Mouse (Mus musculus) limb, embryonic 11.5 days (tissue): ENCODE measurements around the gene Pde6g. TPM values are rescaled to one million over a fixed set of nuclear protein-coding genes. Genes with fewer than 3 reads are reported as not detected.

Experiments
- ATAC-seq: fragments of 200-750 bp; cut with Nextera tagmentation; 2 replicates; pipeline ENCODE4 v1.8.0; 2017; ENCODE audit warnings: low read depth; ENCODE audit not compliant: insufficient number of reproducible peaks, low FRiP score, low TSS enrichment
- DNase-seq: peaks from one replicate; pipeline ENCODE4 v3.0.0-alpha.2; 2015; ENCODE audit warnings: low spot score
- H3K27ac ChIP-seq: fragments of 300-500 bp; sonication (generic); replicated peaks from 2 replicates; pipeline ENCODE4 v1.5.1; 2014; ENCODE audit warnings: low read depth, mild to moderate bottlenecking, low read length
- H3K27me3 ChIP-seq: fragments of 300-500 bp; sonication (generic); 2 replicates; pipeline ENCODE4 v1.6.1; 2014; ENCODE audit warnings: mild to moderate bottlenecking, low read length, mixed read lengths; ENCODE audit not compliant: control insufficient read depth, insufficient read depth
- H3K36me3 ChIP-seq: fragments of 300-500 bp; sonication (generic); 2 replicates; pipeline ENCODE4 v1.6.1; 2014; ENCODE audit warnings: mild to moderate bottlenecking, low read length, moderate library complexity, mixed read lengths; ENCODE audit not compliant: control insufficient read depth, insufficient read depth
- H3K4me1 ChIP-seq: fragments of 300-500 bp; sonication (generic); 2 replicates; pipeline ENCODE4 v1.6.1; 2014; ENCODE audit warnings: low read length, mixed read lengths; ENCODE audit not compliant: control insufficient read depth, insufficient read depth
- H3K4me2 ChIP-seq: fragments of 300-500 bp; sonication (generic); 2 replicates; pipeline ENCODE4 v1.6.1; 2014; ENCODE audit warnings: low read depth, mild to moderate bottlenecking, moderate library complexity; ENCODE audit not compliant: severe bottlenecking
- H3K4me3 ChIP-seq: fragments of 300-500 bp; sonication (generic); 2 replicates; pipeline ENCODE4 v1.5.1; 2014; ENCODE audit warnings: low read depth, low read length
- H3K9ac ChIP-seq: fragments of 300-500 bp; sonication (generic); 2 replicates; pipeline ENCODE4 v1.6.1; 2014; ENCODE audit warnings: mild to moderate bottlenecking, low read length
- H3K9me3 ChIP-seq: fragments of 300-500 bp; sonication (generic); 2 replicates; pipeline ENCODE4 v1.6.1; 2016; ENCODE audit warnings: low read length; ENCODE audit not compliant: control insufficient read depth
- WGBS: fragments of 180-500 bp; shearing (Covaris S2); extraction: QIAGEN DNeasy Blood & Tissue Kit; methylation state at CpG from one replicate; pipeline ENCODE4 v1.1.7; 2014; 5-methylcytosine and 5-hydroxymethylcytosine counted together
- polyA plus RNA-seq: library from polyadenylated mRNA; unstranded; fragments of >200 nt; fragmentation: Nextera tagmentation; extraction: Ambion mirVana; gene quantifications from 2 replicates; pipeline ENCODE4 v1.2.1, GENCODE M21; 2014

The Pde6g gene
- polyA plus RNA-seq, 1 experiment from 2014 or later = 0.19 TPM

DNA sequence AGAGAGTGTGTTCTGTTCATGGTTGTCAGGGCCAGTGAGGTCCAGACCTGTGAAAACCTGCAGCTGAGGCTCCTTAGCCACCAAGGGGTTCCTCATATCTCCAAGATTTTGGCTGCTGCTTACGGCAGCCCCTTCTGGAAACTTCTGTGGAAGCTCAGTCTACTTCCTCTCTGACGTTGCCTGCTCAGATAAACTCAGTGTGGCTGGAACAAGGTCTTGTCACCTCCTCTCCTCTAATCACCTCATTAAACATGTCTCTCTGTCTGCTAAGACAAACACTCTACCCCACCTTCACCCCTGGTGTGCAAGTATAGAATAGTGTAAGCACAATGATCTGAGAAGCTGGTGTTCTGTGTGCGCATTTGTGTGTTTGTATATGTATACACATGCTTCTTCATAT lies 7.8 kb downstream of the Pde6g start:
- H3K36me3 ChIP-seq = no peaks in the 10 kb centered on the region
- ATAC-seq = no peak
- no peaks in the 10 kb centered on the region for H3K9me3 ChIP-seq
- H3K27ac ChIP-seq = no peak overlapping the region
- WGBS = 65% methylated on average over 3 of the region's 3 CpGs
- H3K27me3 ChIP-seq = no peaks in the 10 kb centered on the region
- no peak overlapping the region for H3K4me2 ChIP-seq
- H3K4me1 ChIP-seq = no peaks in the 10 kb centered on the region
- no peak overlapping the region for H3K9ac ChIP-seq
- no peak overlapping the region for H3K4me3 ChIP-seq
- DNase-seq = no peak

- Histone ChIP-seq H3K36me3 (no peaks in the 10 kb centered on the region), H3K27ac (no peak overlapping the region), H3K9me3 (no peaks in the 10 kb centered on the region), H3K9ac (no peak overlapping the region), H3K4me2 (no peak overlapping the region), H3K27me3 (no peaks in the 10 kb centered on the region), H3K4me1 (no peaks in the 10 kb centered on the region), H3K4me3 (no peak overlapping the region)
- 72% methylated on average over 6 of the region's 6 CpGs for WGBS
- ATAC-seq (no peak), DNase-seq (no peak)
These were observed 9.2 kb downstream of the Pde6g start for GRCm38 (mm10) chr11:120444106-120444505.

GRCm38 (mm10) chr11:120442765-120443280 lies 10.5 kb downstream of the Pde6g start:
- WGBS = 85% methylated on average over 3 of the region's 3 CpGs
- H3K4me1 ChIP-seq = no peaks in the 10 kb centered on the region

DNA sequence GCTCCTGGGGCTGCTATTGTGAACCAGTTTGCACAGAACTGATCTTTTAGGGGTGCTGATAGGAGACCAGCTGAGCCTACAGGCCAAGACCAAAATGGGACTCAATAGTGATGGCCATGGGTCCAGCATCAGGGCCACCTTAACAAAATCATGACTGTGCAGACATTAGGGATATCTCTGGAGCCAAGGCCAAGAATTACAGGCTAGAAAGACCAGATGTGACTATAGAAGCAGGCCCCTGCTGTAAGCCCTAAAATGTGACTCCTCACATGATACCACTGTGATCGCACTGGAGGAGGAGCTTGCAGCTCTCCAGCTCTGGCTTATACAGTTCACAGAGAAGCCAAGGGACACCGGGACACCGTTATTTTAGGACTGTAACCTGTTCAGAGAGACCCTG lies 11.0 kb downstream of the Pde6g start, which contains the start of gene Tspan10:
TSS of gene Tspan10 (plus strand) at position 301 of the 400 bp plus-strand sequence.
- H3K4me1 ChIP-seq = no peaks in the 10 kb centered on the region
- H3K27me3 ChIP-seq = no peaks in the 10 kb centered on the region
- no peak within 1 kb of the TSS for H3K9ac ChIP-seq
- ATAC-seq = no peak
- H3K27ac ChIP-seq = no peak within 1 kb of the TSS
- no peak within 1 kb of the TSS for H3K4me2 ChIP-seq
- no peak for DNase-seq
- H3K9me3 ChIP-seq = no peaks in the 10 kb centered on the region
- H3K36me3 ChIP-seq = no peaks in the 10 kb centered on the region
- H3K4me3 ChIP-seq = no peak within 1 kb of the TSS
- WGBS = 89% methylated on average over 3 of the region's 3 CpGs

More at GRCm38 (mm10) chr11:120442765-120443280, 10.5 kb downstream of the Pde6g start:
- Histone ChIP-seq H3K9ac (no peak overlapping the region), H3K36me3 (no peaks in the 10 kb centered on the region), H3K4me3 (no peak overlapping the region), H3K9me3 (no peaks in the 10 kb centered on the region), H3K4me2 (no peak overlapping the region), H3K27me3 (no peaks in the 10 kb centered on the region), H3K27ac (no peak overlapping the region)
- ATAC-seq (no peak), DNase-seq (no peak)

DNA sequence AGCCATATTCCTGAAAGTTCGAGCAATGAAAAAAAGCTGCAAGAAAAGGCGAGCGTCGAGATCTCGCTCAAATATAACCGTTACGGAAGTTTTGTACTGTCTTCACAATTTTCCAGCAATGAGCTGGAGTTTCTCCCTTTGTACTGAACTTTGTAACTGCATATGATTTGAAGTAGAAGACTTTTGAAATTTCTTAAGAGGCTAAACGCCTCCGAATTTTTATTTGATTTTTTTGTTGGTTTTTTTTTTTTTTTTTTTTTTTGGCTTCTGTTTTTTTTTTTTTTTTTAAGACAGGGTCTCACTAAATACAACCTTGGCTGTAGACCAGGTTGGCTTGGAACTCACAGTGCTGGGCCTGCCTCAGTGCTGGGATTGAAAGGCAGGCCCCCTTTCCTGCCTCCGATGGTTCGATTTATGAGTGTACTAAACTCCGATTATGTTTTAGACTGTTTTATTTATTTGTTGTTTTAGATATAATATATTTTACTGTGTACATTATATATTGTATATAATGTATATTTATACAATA lies 15.4 kb downstream of the Pde6g start:
- ATAC-seq = no peak
- Histone ChIP-seq H3K36me3 (peaks cover 2% of the 10 kb centered on the region), H3K4me2 (peak overlapping the region; percentile 83), H3K4me3 (peak overlapping the region; percentile 99), H3K4me1 (peaks cover 11% of the 10 kb centered on the region), H3K9me3 (no peaks in the 10 kb centered on the region), H3K27me3 (no peaks in the 10 kb centered on the region), H3K9ac (peak overlapping the region; percentile 96), H3K27ac (no peak overlapping the region)
- WGBS = 30% methylated on average over 12 of the region's 12 CpGs
- no peak for DNase-seq

GRCm38 (mm10) chr11:120437152-120437856 lies 16.0 kb downstream of the Pde6g start, which contains the start of gene Nploc4:
Gene Nploc4 (minus strand): TSS chr11:120437708.
- ATAC-seq = peak; percentile 89
- peak within 1 kb of the TSS; percentile 83 for H3K4me2 ChIP-seq
- H3K9ac ChIP-seq = peak within 1 kb of the TSS; percentile 96
- H3K27ac ChIP-seq = peak within 1 kb of the TSS; percentile 52
- H3K4me1 ChIP-seq = peaks cover 11% of the 10 kb centered on the region
- no peaks in the 10 kb centered on the region for H3K27me3 ChIP-seq
- no peaks in the 10 kb centered on the region for H3K9me3 ChIP-seq
- under 1% methylated on average over 75 of the region's 77 CpGs for WGBS
- H3K36me3 ChIP-seq = peaks cover 2% of the 10 kb centered on the region
- peak within 1 kb of the TSS; percentile 99 for H3K4me3 ChIP-seq
- DNase-seq = peak; percentile 96

DNA sequence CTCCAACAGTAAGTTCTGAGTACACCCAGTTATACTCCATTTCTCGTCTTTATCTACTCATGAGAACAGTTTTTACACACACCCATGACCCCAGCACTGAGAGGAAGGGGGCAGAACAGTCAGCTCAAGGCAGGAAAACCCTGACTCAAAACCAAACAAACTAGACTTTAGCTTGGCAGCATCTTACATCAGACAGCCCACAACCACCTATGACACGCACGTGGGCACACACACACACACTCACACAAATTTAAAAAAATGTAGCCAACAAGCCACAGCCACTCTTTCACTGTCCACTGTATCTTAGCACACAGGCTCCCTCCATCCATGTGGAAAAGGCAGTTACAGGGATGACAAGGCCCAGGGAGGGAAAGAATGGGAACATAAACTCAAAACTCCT lies 26.6 kb downstream of the Pde6g start:
- Histone ChIP-seq H3K27ac (no peak overlapping the region), H3K9me3 (no peaks in the 10 kb centered on the region), H3K4me2 (no peak overlapping the region), H3K27me3 (no peaks in the 10 kb centered on the region), H3K4me3 (no peak overlapping the region), H3K4me1 (no peaks in the 10 kb centered on the region), H3K9ac (no peak overlapping the region), H3K36me3 (peaks cover 16% of the 10 kb centered on the region)
- no peak for DNase-seq
- WGBS = 88% methylated on average over 3 of the region's 3 CpGs
- ATAC-seq = no peak

DNA sequence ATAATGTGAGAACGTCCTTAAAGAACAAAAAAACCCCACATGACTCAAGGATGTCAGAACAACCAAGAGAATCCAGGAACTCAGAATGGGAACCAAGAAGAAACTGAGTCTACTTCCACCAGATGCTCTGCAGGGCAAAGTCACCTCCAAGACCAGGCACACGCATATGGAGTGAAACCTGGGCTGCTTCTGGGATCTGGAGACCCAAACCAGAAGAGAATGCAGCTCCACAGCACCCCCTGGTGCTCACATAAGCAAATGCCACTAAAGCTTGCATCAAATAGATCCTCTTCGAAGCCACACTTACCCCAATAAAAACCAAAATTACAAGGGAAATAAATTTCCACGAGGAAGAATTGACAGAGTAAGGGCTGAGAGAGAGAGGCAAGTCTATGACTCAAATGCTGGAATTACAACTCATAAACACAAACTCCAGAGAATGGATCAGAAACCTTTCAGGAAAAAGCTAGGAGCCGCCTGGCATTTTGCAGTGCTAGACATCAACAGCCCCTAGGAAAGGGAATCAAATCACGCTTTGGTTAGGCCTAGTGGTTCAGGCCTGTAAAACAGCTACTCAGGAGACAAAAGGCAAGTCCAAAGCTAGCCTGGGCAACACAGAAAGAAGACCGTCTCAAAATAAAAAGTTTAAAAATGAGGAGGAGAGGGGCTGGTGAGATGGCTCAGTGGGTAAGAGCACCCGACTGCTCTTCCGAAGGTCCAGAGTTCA lies 29.6 kb downstream of the Pde6g start:
- Histone ChIP-seq H3K4me3 (no peak overlapping the region), H3K4me2 (no peak overlapping the region), H3K9me3 (no peaks in the 10 kb centered on the region), H3K4me1 (no peaks in the 10 kb centered on the region), H3K27ac (no peak overlapping the region), H3K9ac (no peak overlapping the region), H3K36me3 (peaks cover 21% of the 10 kb centered on the region), H3K27me3 (no peaks in the 10 kb centered on the region)
- WGBS = 66% methylated on average over 9 of the region's 9 CpGs
- DNase-seq (peak; percentile 85), ATAC-seq (no peak)
